Mouse (Mus musculus): ENCODE data around the gene Prkag3.

- TF ChIP-seq GATA1 (IDR thresholded peaks at IDR 0.05; ENCODE audit: borderline replicate concordance, low read length): no peak
- no peak for TF ChIP-seq FLI1 (IDR thresholded peaks at IDR 0.05; ENCODE audit: low read length)
Measured at GRCm38 (mm10) chr1:74704156-74704555, 44.9 kb downstream of the Prkag3 start.
